Mouse (Mus musculus): Measurements from ENCODE around the gene Ambra1. TPM values are rescaled to one million over a fixed set of nuclear protein-coding genes. Genes with fewer than 3 reads are reported as not detected.

Gene Ambra1
- polyA plus RNA-seq, 1 experiment from 2014 or later = 18.6 TPM

DNA sequence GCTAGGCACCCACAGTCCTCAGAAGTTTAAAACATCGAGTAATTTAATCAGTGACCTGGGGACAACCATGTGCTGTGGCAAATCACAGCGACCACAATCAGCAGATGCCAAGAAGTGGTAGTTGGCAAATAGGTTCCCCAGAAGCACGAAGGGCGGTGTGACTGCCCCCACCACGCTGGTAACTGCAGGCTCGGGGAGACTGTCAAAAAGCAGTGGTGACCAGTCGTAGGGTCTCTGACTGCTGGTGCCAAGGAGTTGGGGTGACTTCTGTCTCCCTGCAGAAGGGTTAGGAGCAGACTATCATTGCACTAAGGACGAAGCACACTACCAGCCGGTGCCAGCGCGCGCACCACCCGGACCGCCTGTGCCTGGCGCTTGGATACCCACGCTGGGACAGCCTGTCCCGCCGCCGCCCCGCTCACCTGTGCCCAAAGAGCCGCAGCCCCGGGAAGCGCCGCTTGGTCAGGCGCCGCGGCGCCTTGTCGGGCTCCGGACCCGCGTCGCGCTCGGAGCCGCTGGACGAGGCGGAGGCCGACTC, 233.0 kb downstream of the Ambra1 start:
- ATAC-seq (ENCODE audit: insufficient number of reproducible peaks, low FRiP score, low TSS enrichment, low read depth) = peak; percentile 33
- H3K4me2 ChIP-seq (ENCODE audit: low read depth, severe bottlenecking) = peak overlapping the region; percentile 90
- no peaks in the 10 kb centered on the region for H3K27me3 ChIP-seq (ENCODE audit: control insufficient read depth, insufficient read depth, low read length)
- peak overlapping the region; percentile 89 for H3K4me3 ChIP-seq (ENCODE audit: low read depth, low read length)
- H3K27ac ChIP-seq (replicated peaks; ENCODE audit: low read depth, low read length) = peak overlapping the region; percentile 56; the same call in 1 of the 2 replicates
- H3K4me1 ChIP-seq (ENCODE audit: control insufficient read depth, insufficient read depth, low read length) = peaks cover 21% of the 10 kb centered on the region
- H3K36me3 ChIP-seq (ENCODE audit: control insufficient read depth, insufficient read depth, low read length) = no peaks in the 10 kb centered on the region
- H3K9ac ChIP-seq (ENCODE audit: low read length) = peak overlapping the region; percentile 87
- peak; percentile 61 for DNase-seq (ENCODE audit: low spot score)
- H3K9me3 ChIP-seq (ENCODE audit: control insufficient read depth, low read length) = no peaks in the 10 kb centered on the region
- WGBS = under 1% methylated on average over 39 of the region's 39 CpGs

- Histone ChIP-seq H3K27ac (replicated peaks; ENCODE audit: low read depth, low read length) (peak overlapping the region; percentile 56; the same call in 1 of the 2 replicates), H3K4me2 (ENCODE audit: low read depth, severe bottlenecking) (peak overlapping the region; percentile 90), H3K9me3 (ENCODE audit: control insufficient read depth, low read length) (no peaks in the 10 kb centered on the region), H3K9ac (ENCODE audit: low read length) (peak overlapping the region; percentile 87), H3K27me3 (ENCODE audit: control insufficient read depth, insufficient read depth, low read length) (no peaks in the 10 kb centered on the region), H3K36me3 (ENCODE audit: control insufficient read depth, insufficient read depth, low read length) (no peaks in the 10 kb centered on the region), H3K4me3 (ENCODE audit: low read depth, low read length) (peak overlapping the region; percentile 89), H3K4me1 (ENCODE audit: control insufficient read depth, insufficient read depth, low read length) (peaks cover 21% of the 10 kb centered on the region)
- DNase-seq (ENCODE audit: low spot score) (peak; percentile 98), ATAC-seq (ENCODE audit: insufficient number of reproducible peaks, low FRiP score, low TSS enrichment, low read depth) (peak; percentile 90)
- WGBS = under 1% methylated on average over 38 of the region's 57 CpGs
These were observed 233.6 kb downstream of the Ambra1 start for GRCm38 (mm10) chr2:91963443-91963932.

DNA sequence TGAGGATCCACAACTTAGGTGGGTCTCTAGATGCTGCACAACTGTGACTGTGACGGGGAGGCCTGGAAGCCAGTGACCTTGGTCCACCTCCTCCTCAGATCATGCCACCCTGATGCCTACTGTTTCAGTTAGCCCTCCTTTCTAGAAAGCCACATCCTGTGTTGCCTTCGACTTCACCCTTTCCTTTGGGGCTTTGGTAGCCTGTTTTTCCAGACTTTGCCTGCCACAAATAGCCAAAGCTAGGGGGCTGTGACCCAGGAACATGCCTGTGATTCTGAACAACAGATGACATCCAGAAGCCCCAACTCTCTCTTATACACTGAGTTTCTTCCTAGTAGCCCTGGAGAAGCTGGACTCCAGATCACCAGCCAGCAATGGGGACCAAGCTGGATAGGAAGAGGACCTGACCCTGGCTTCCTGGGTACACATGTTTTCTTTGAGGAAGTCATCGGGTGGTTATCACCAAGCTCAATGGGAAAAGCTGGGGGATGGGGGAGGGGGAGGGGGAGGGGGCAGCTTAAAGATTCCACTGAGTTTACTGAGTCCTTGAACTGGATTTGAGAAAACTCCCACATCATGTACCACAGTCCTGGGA, 234.8 kb downstream of the Ambra1 start:
- peak overlapping the region; percentile 30; the same call in 1 of the 2 replicates for H3K27ac ChIP-seq (replicated peaks; ENCODE audit: low read depth, low read length)
- DNase-seq (ENCODE audit: low spot score) (no peak), ATAC-seq (ENCODE audit: insufficient number of reproducible peaks, low FRiP score, low TSS enrichment, low read depth) (no peak)
- H3K4me3 ChIP-seq (ENCODE audit: low read depth, low read length) = peak overlapping the region; percentile 2; the same call in 1 of the 2 replicates
- no peak overlapping the region for H3K9ac ChIP-seq (ENCODE audit: low read length)
- no peaks in the 10 kb centered on the region for H3K9me3 ChIP-seq (ENCODE audit: control insufficient read depth, low read length)
- no peak overlapping the region for H3K4me2 ChIP-seq (ENCODE audit: low read depth, severe bottlenecking)
- H3K36me3 ChIP-seq (ENCODE audit: control insufficient read depth, insufficient read depth, low read length) = no peaks in the 10 kb centered on the region
- 75% methylated on average over 3 of the region's 3 CpGs for WGBS
- H3K27me3 ChIP-seq (ENCODE audit: control insufficient read depth, insufficient read depth, low read length) = no peaks in the 10 kb centered on the region
- peaks cover 21% of the 10 kb centered on the region for H3K4me1 ChIP-seq (ENCODE audit: control insufficient read depth, insufficient read depth, low read length)

DNA sequence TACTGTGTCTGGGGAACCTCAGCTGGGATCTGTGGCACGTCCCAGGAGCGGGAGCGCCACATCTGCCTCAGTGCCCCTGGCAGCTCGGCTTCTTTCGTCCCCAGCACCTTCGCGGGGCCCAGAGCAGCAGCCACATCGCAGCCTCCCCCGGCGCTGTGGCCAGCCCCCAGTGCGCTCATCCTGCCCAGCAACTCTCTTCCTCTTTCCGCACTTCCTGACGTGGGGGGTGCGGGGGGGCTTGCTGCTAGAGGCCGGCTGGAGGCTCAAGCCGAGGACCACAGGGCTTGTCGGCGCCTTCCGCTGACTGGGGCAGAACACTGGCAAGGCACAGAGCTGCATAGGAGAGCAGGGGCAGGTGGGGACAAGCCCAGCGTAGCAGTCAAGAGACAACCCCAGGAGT, 235.5 kb downstream of the Ambra1 start:
- no peaks in the 10 kb centered on the region for H3K9me3 ChIP-seq (ENCODE audit: control insufficient read depth, low read length)
- H3K36me3 ChIP-seq (ENCODE audit: control insufficient read depth, insufficient read depth, low read length) = no peaks in the 10 kb centered on the region
- no peak for DNase-seq (ENCODE audit: low spot score)
- H3K27ac ChIP-seq (replicated peaks; ENCODE audit: low read depth, low read length) = peak overlapping the region; percentile 10; the same call in 1 of the 2 replicates
- no peak for ATAC-seq (ENCODE audit: insufficient number of reproducible peaks, low FRiP score, low TSS enrichment, low read depth)
- peak overlapping the region; percentile 24; the same call in 1 of the 2 replicates for H3K4me2 ChIP-seq (ENCODE audit: low read depth, severe bottlenecking)
- 11% methylated on average over 20 of the region's 20 CpGs for WGBS
- peak overlapping the region; percentile 39; the same call in 1 of the 2 replicates for H3K9ac ChIP-seq (ENCODE audit: low read length)
- H3K4me3 ChIP-seq (ENCODE audit: low read depth, low read length) = peak overlapping the region; percentile 2; the same call in 1 of the 2 replicates
- H3K4me1 ChIP-seq (ENCODE audit: control insufficient read depth, insufficient read depth, low read length) = peaks cover 21% of the 10 kb centered on the region
- H3K27me3 ChIP-seq (ENCODE audit: control insufficient read depth, insufficient read depth, low read length) = no peaks in the 10 kb centered on the region

- H3K27me3 ChIP-seq (ENCODE audit: control insufficient read depth, insufficient read depth, low read length) = no peaks in the 10 kb centered on the region
- H3K4me1 ChIP-seq (ENCODE audit: control insufficient read depth, insufficient read depth, low read length) = peaks cover 21% of the 10 kb centered on the region
- H3K27ac ChIP-seq (replicated peaks; ENCODE audit: low read depth, low read length) = no peak overlapping the region
- H3K9ac ChIP-seq (ENCODE audit: low read length) = peak overlapping the region; percentile 0; the same call in 1 of the 2 replicates
- no peak for ATAC-seq (ENCODE audit: insufficient number of reproducible peaks, low FRiP score, low TSS enrichment, low read depth)
- DNase-seq (ENCODE audit: low spot score) = no peak
- 88% methylated on average over 5 of the region's 5 CpGs for whole genome bisulfite sequencing
- H3K36me3 ChIP-seq (ENCODE audit: control insufficient read depth, insufficient read depth, low read length) = no peaks in the 10 kb centered on the region
- H3K4me2 ChIP-seq (ENCODE audit: low read depth, severe bottlenecking) = no peak overlapping the region
- H3K4me3 ChIP-seq (ENCODE audit: low read depth, low read length) = no peak overlapping the region
- H3K9me3 ChIP-seq (ENCODE audit: control insufficient read depth, low read length) = no peaks in the 10 kb centered on the region
These were observed 236.4 kb downstream of the Ambra1 start for GRCm38 (mm10) chr2:91966367-91966766.

DNA sequence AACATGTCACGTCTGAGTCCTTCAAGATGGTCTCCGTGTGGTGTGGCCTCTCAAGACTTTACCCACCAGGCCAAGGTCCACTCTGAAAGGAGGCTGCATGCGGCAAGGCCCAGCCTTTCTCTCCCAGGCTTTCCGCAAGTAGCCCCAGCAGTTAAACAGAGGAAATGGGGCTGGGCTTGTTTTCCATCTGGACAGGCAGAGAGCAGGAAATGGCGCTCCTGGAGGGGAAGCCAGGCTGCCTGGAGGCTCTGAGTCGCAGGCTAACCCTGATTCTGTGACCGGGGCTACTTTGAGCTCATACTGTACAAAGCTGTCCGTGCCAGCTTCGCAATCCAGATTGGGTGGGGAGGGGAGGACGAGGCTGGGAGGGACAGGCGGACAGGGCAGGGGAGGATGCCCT, 238.0 kb downstream of the Ambra1 start:
- no peaks in the 10 kb centered on the region for H3K27me3 ChIP-seq (ENCODE audit: control insufficient read depth, insufficient read depth, low read length)
- H3K4me3 ChIP-seq (ENCODE audit: low read depth, low read length) = no peak overlapping the region
- H3K27ac ChIP-seq (replicated peaks; ENCODE audit: low read depth, low read length) = peak overlapping the region; percentile 61
- H3K4me1 ChIP-seq (ENCODE audit: control insufficient read depth, insufficient read depth, low read length) = peaks cover 12% of the 10 kb centered on the region
- DNase-seq (ENCODE audit: low spot score) = peak; percentile 58
- ATAC-seq (ENCODE audit: insufficient number of reproducible peaks, low FRiP score, low TSS enrichment, low read depth) = no peak
- H3K9ac ChIP-seq (ENCODE audit: low read length) = no peak overlapping the region; the same call in 1 of the 2 replicates
- H3K4me2 ChIP-seq (ENCODE audit: low read depth, severe bottlenecking) = no peak overlapping the region
- no peaks in the 10 kb centered on the region for H3K36me3 ChIP-seq (ENCODE audit: control insufficient read depth, insufficient read depth, low read length)
- no peaks in the 10 kb centered on the region for H3K9me3 ChIP-seq (ENCODE audit: control insufficient read depth, low read length)
- 48% methylated on average over 11 of the region's 11 CpGs for whole genome bisulfite sequencing

Small RNA genes within 50 kb of the gene (microRNA-seq; reads per million reads assigned to microRNA genes)
- gene Mir6999 = not detected

Other genes with a start within 250 kb of the Ambra1 start
- 105 and 111 TPM in 2 replicates for gene Ckap5, start 203.4 kb upstream of the Ambra1 start, polyA plus RNA-seq (2014; fragmentation: Nextera tagmentation; extraction: Ambion mirVana)
- gene F2, start 93.7 kb upstream of the Ambra1 start, polyA plus RNA-seq (2014; fragmentation: Nextera tagmentation; extraction: Ambion mirVana) = 0.09 and 0.24 TPM in 2 replicates
- 7.1 and 7.4 TPM in 2 replicates for gene Zfp408, start 80.3 kb upstream of the Ambra1 start, polyA plus RNA-seq (2014; fragmentation: Nextera tagmentation; extraction: Ambion mirVana)
- 68.1 and 79.5 TPM in 2 replicates for gene Arhgap1, start 80.3 kb upstream of the Ambra1 start, polyA plus RNA-seq (2014; fragmentation: Nextera tagmentation; extraction: Ambion mirVana)
- gene Atg13, start 19.6 kb upstream of the Ambra1 start, polyA plus RNA-seq (2014; fragmentation: Nextera tagmentation; extraction: Ambion mirVana) = 30.5 and 31.1 TPM in 2 replicates
- 18.9 and 20.7 TPM in 2 replicates for gene Harbi1, start 19.3 kb upstream of the Ambra1 start, polyA plus RNA-seq (2014; fragmentation: Nextera tagmentation; extraction: Ambion mirVana)
- gene Chrm4, start 197.1 kb downstream of the Ambra1 start, polyA plus RNA-seq (2014; fragmentation: Nextera tagmentation; extraction: Ambion mirVana) = 0.53 and 0.68 TPM in 2 replicates
- gene Mdk, start 202.2 kb downstream of the Ambra1 start, polyA plus RNA-seq (2014; fragmentation: Nextera tagmentation; extraction: Ambion mirVana) = 2,345 and 2,452 TPM in 2 replicates
- 0.32 and 0.48 TPM in 2 replicates for gene Gm9821, start 215.6 kb downstream of the Ambra1 start, polyA plus RNA-seq (2014; fragmentation: Nextera tagmentation; extraction: Ambion mirVana)
- 36.9 and 37.6 TPM in 2 replicates for gene Dgkz, start 245.7 kb downstream of the Ambra1 start, polyA plus RNA-seq (2014; fragmentation: Nextera tagmentation; extraction: Ambion mirVana)